Comparison of ENCODE assay signal across 22 mouse cellular contexts in genomic region chr3:74601328-74602007, GRCm38 (mm10).
DNase-seq lines count a peak whose midpoint lies in the region; ATAC-seq and TF ChIP-seq lines count a peak whose summit lies in the region.
"Had no signal": no experiment of that assay in that cellular context is flagged by ENCODE, and none has a peak within 500 bp of the region (broad histone marks: within the 10 kb centered on the region; RNA-seq: fewer than 3 reads in every experiment).

No protein-coding gene starts in this region.

- 18% methylated on average over 1 of the region's 1 CpGs for WGBS in liver, adult 2 months
- WGBS in liver, embryonic 11.5 days: 73% methylated on average over 1 of the region's 1 CpGs
- 55% methylated on average over 1 of the region's 1 CpGs for WGBS in intestine, embryonic 15.5 days
- WGBS in intestine, embryonic 16.5 days: 54% methylated on average over 1 of the region's 1 CpGs
- WGBS in intestine, postnatal 0 days: 28% methylated on average over 1 of the region's 1 CpGs
- 91% methylated on average over 1 of the region's 1 CpGs for WGBS in forebrain, embryonic 12.5 days

- H3K36me3 ChIP-seq in liver, adult 2 months (ENCODE audit: control insufficient read depth, insufficient read depth, low read length): no peaks in the 10 kb centered on the region
- no peaks in the 10 kb centered on the region for H3K36me3 ChIP-seq in liver, embryonic 11.5 days (ENCODE audit: control insufficient read depth, insufficient read depth, low read length)
- no peaks in the 10 kb centered on the region for H3K36me3 ChIP-seq in intestine, embryonic 15.5 days
- H3K36me3 ChIP-seq in intestine, embryonic 16.5 days (ENCODE audit: control insufficient read depth, insufficient read depth, low read length): no peaks in the 10 kb centered on the region
- no peaks in the 10 kb centered on the region for H3K36me3 ChIP-seq in intestine, postnatal 0 days (ENCODE audit: control insufficient read depth, insufficient read depth)
- no peaks in the 10 kb centered on the region for H3K36me3 ChIP-seq in forebrain, embryonic 12.5 days (replicated peaks)
- H3K36me3 ChIP-seq: G1E had no signal

- no peak overlapping the region for H3K9ac ChIP-seq in liver, adult 2 months (ENCODE audit: low read depth, low read length)
- no peak overlapping the region for H3K9ac ChIP-seq in liver, embryonic 11.5 days (ENCODE audit: low read depth, low read length)
- no peak overlapping the region for H3K9ac ChIP-seq in intestine, embryonic 15.5 days
- H3K9ac ChIP-seq in intestine, embryonic 16.5 days (ENCODE audit: low read depth, low read length): no peak overlapping the region
- no peak overlapping the region for H3K9ac ChIP-seq in intestine, postnatal 0 days (ENCODE audit: low read depth, low read length)
- H3K9ac ChIP-seq in forebrain, embryonic 12.5 days: no peak overlapping the region

- no peaks in the 10 kb centered on the region for H3K79me2 ChIP-seq in liver, adult 2 months (ENCODE audit: control insufficient read depth, insufficient read depth, low read length)

- intact Hi-C loops in left cerebral cortex, postnatal 25 days (cut with DNase I): no loop called here

- no peak for ATAC-seq in liver, embryonic 11.5 days (replicated peaks; ENCODE audit: low FRiP score)
- peak; percentile 97 for ATAC-seq in intestine, embryonic 15.5 days
- ATAC-seq in intestine, embryonic 16.5 days: peak; percentile 99
- peak; percentile 97 for ATAC-seq in intestine, postnatal 0 days
- ATAC-seq in forebrain, embryonic 12.5 days (ENCODE audit: low FRiP score): no peak
- ATAC-seq: activated CD4-positive, CD25-positive, alpha-beta regulatory T cell, adult 4 months; CD4-positive, CD25-positive, alpha-beta regulatory T cell, adult 4 months; Patski had no signal

- TF ChIP-seq CTCF in liver, adult 2 months (IDR thresholded peaks at IDR 0.05; ENCODE audit: low read depth, low read length): no peak
- no peak for TF ChIP-seq CTCF in intestine, postnatal 0 days (IDR thresholded peaks at IDR 0.05; ENCODE audit: low read depth)

- peak; percentile 79 for DNase-seq in liver, adult 2 months (ENCODE audit: extremely low read depth, low read depth, low spot score)
- no peak for DNase-seq in liver, embryonic 11.5 days (ENCODE audit: low spot score)
- DNase-seq in left cerebral cortex, postnatal 25 days (ENCODE audit: low spot score in 2 of 2): no peak
- no peak for DNase-seq in lung, postnatal 25 days (ENCODE audit: low spot score)
- DNase-seq: adrenal gland, adult 2 months; adrenal gland, adult 8-10 months; adrenal gland, postnatal 10 days; adrenal gland, postnatal 14 days; adrenal gland, postnatal 25 days; adrenal gland, postnatal 36 days; B cell, adult 2 months; cerebellum, adult 11 months; cerebellum, adult 11-12 months had no signal

- peaks cover 4% of the 10 kb centered on the region; the same call in 1 of the 2 replicates for H3K4me1 ChIP-seq in liver, adult 2 months (ENCODE audit: control insufficient read depth, insufficient read depth, low read length)
- H3K4me1 ChIP-seq in liver, embryonic 11.5 days (replicated peaks; ENCODE audit: control insufficient read depth, insufficient read depth, low read length): no peaks in the 10 kb centered on the region
- H3K4me1 ChIP-seq in intestine, embryonic 15.5 days (replicated peaks): no peaks in the 10 kb centered on the region
- no peaks in the 10 kb centered on the region for H3K4me1 ChIP-seq in intestine, embryonic 16.5 days (ENCODE audit: control insufficient read depth, insufficient read depth, low read length)
- H3K4me1 ChIP-seq in intestine, postnatal 0 days (replicated peaks; ENCODE audit: control insufficient read depth, insufficient read depth, low read length): no peaks in the 10 kb centered on the region
- H3K4me1 ChIP-seq in forebrain, embryonic 12.5 days: no peaks in the 10 kb centered on the region

- H3K4me3 ChIP-seq in liver, adult 2 months (ENCODE audit: insufficient read depth, low read depth, low read length): no peak overlapping the region
- H3K4me3 ChIP-seq in liver, embryonic 11.5 days (ENCODE audit: low read depth, low read length): no peak overlapping the region
- H3K4me3 ChIP-seq in intestine, embryonic 15.5 days (replicated peaks): no peak overlapping the region
- H3K4me3 ChIP-seq in intestine, embryonic 16.5 days (ENCODE audit: low read length): no peak overlapping the region
- no peak overlapping the region for H3K4me3 ChIP-seq in intestine, postnatal 0 days (ENCODE audit: low read depth, low read length)
- no peak overlapping the region for H3K4me3 ChIP-seq in forebrain, embryonic 12.5 days (replicated peaks)

- H3K9me3 ChIP-seq in liver, embryonic 11.5 days (ENCODE audit: control insufficient read depth, low read length): no peaks in the 10 kb centered on the region
- H3K9me3 ChIP-seq in intestine, embryonic 15.5 days: no peaks in the 10 kb centered on the region
- no peaks in the 10 kb centered on the region for H3K9me3 ChIP-seq in intestine, embryonic 16.5 days (ENCODE audit: control insufficient read depth, low read length)
- no peaks in the 10 kb centered on the region for H3K9me3 ChIP-seq in intestine, postnatal 0 days (ENCODE audit: control insufficient read depth)
- H3K9me3 ChIP-seq in forebrain, embryonic 12.5 days: no peaks in the 10 kb centered on the region
- H3K9me3 ChIP-seq: G1E had no signal

- no peak overlapping the region for H3K27ac ChIP-seq in liver, adult 2 months (replicated peaks; ENCODE audit: insufficient read depth, low read depth, low read length)
- H3K27ac ChIP-seq in liver, embryonic 11.5 days (ENCODE audit: low read depth, low read length): no peak overlapping the region
- H3K27ac ChIP-seq in intestine, embryonic 15.5 days: no peak overlapping the region
- H3K27ac ChIP-seq in intestine, embryonic 16.5 days (ENCODE audit: low read length): no peak overlapping the region
- no peak overlapping the region for H3K27ac ChIP-seq in intestine, postnatal 0 days (ENCODE audit: low read depth, low read length)
- no peak overlapping the region for H3K27ac ChIP-seq in forebrain, embryonic 12.5 days

- H3K4me2 ChIP-seq in liver, embryonic 11.5 days: no peak overlapping the region
- no peak overlapping the region for H3K4me2 ChIP-seq in intestine, embryonic 15.5 days (replicated peaks)
- no peak overlapping the region for H3K4me2 ChIP-seq in intestine, embryonic 16.5 days (ENCODE audit: low read depth, low read length)
- H3K4me2 ChIP-seq in intestine, postnatal 0 days (replicated peaks; ENCODE audit: low read depth): no peak overlapping the region
- H3K4me2 ChIP-seq in forebrain, embryonic 12.5 days: no peak overlapping the region

- TF ChIP-seq POLR2A in liver, adult 2 months (IDR thresholded peaks at IDR 0.05; ENCODE audit: extremely low read depth, insufficient read depth, low read length): no peak

- H3K27me3 ChIP-seq in liver, adult 2 months (ENCODE audit: control insufficient read depth, insufficient read depth, low read length): no peaks in the 10 kb centered on the region
- no peaks in the 10 kb centered on the region for H3K27me3 ChIP-seq in liver, embryonic 11.5 days (replicated peaks; ENCODE audit: control insufficient read depth, insufficient read depth, low read length)
- H3K27me3 ChIP-seq in intestine, embryonic 15.5 days (replicated peaks): no peaks in the 10 kb centered on the region
- no peaks in the 10 kb centered on the region for H3K27me3 ChIP-seq in intestine, embryonic 16.5 days (replicated peaks; ENCODE audit: control insufficient read depth, insufficient read depth, low read length)
- H3K27me3 ChIP-seq in intestine, postnatal 0 days (replicated peaks; ENCODE audit: control insufficient read depth, insufficient read depth, low read length): no peaks in the 10 kb centered on the region
- H3K27me3 ChIP-seq in forebrain, embryonic 12.5 days: no peaks in the 10 kb centered on the region
- H3K27me3 ChIP-seq: CH12.LX, Patski had no signal

Comparison
In these comparisons a context has a peak if more than half of its experiments do, and no peak if none do; other contexts are left out.
1. ATAC-seq: peak in intestine, embryonic 15.5 days (single experiment), intestine, embryonic 16.5 days (single experiment) and intestine, postnatal 0 days (single experiment); none in liver, embryonic 11.5 days (single experiment) and forebrain, embryonic 12.5 days (single experiment).